Mouse (Mus musculus): Measurements from ENCODE around the gene Klhdc7b. TPM values are rescaled to one million over a fixed set of nuclear protein-coding genes. Genes with fewer than 3 reads are reported as not detected.

Gene Klhdc7b
- polyA plus RNA-seq, 1 experiment from 2014 or later, result 0.04 TPM

- peaks cover 16% of the 10 kb centered on the region for H3K36me3 ChIP-seq (replicated peaks)
- H3K27me3 ChIP-seq (ENCODE audit: poor library complexity, severe bottlenecking), result no peaks in the 10 kb centered on the region
- H3K9me3 ChIP-seq, result no peaks in the 10 kb centered on the region
These were observed 47.1 kb downstream of the Klhdc7b start for GRCm38 (mm10) chr15:89431806-89432205.

GRCm38 (mm10) chr15:89432946-89433345 lies 48.2 kb downstream of the Klhdc7b start:
- 88% methylated on average over 4 of the region's 4 CpGs for WGBS
- Histone ChIP-seq H3K4me1 (peaks cover 24% of the 10 kb centered on the region), H3K27me3 (ENCODE audit: poor library complexity, severe bottlenecking) (no peaks in the 10 kb centered on the region), H3K4me3 (no peak overlapping the region), H3K9me3 (no peaks in the 10 kb centered on the region), H3K27ac (no peak overlapping the region), H3K36me3 (replicated peaks) (peaks cover 4% of the 10 kb centered on the region)
- DNase-seq (ENCODE audit: extremely low spot score, low spot score), result no peak

More at GRCm38 (mm10) chr15:89431806-89432205, 47.1 kb downstream of the Klhdc7b start:
- 95% methylated on average over 6 of the region's 6 CpGs for whole genome bisulfite sequencing
- H3K27ac ChIP-seq, result no peak overlapping the region
- no peak for DNase-seq (ENCODE audit: extremely low spot score, low spot score)
- peaks cover 25% of the 10 kb centered on the region for H3K4me1 ChIP-seq
- no peak overlapping the region for H3K4me3 ChIP-seq

- no peaks in the 10 kb centered on the region for H3K27me3 ChIP-seq (ENCODE audit: poor library complexity, severe bottlenecking)
- H3K27ac ChIP-seq, result no peak overlapping the region
- H3K4me3 ChIP-seq, result no peak overlapping the region
- H3K9me3 ChIP-seq, result no peaks in the 10 kb centered on the region
- H3K36me3 ChIP-seq (replicated peaks), result no peaks in the 10 kb centered on the region
- WGBS, result 73% methylated on average over 3 of the region's 3 CpGs
- H3K4me1 ChIP-seq, result peaks cover 13% of the 10 kb centered on the region
- DNase-seq (ENCODE audit: extremely low spot score, low spot score), result no peak
These were observed 49.4 kb downstream of the Klhdc7b start for GRCm38 (mm10) chr15:89434136-89434535.

- H3K27ac ChIP-seq, result no peak overlapping the region
- DNase-seq (ENCODE audit: extremely low spot score, low spot score), result no peak
- no peaks in the 10 kb centered on the region for H3K27me3 ChIP-seq (ENCODE audit: poor library complexity, severe bottlenecking)
- no peaks in the 10 kb centered on the region for H3K9me3 ChIP-seq
- H3K4me3 ChIP-seq, result no peak overlapping the region
- no peaks in the 10 kb centered on the region for H3K36me3 ChIP-seq (replicated peaks)
- H3K4me1 ChIP-seq, result peaks cover 3% of the 10 kb centered on the region
- WGBS, result 84% methylated on average over 5 of the region's 5 CpGs
These were observed 51.2 kb downstream of the Klhdc7b start for GRCm38 (mm10) chr15:89435878-89436277.

Other genes starting within 250 kb of the Klhdc7b start
- 34.9 and 38.4 TPM in 2 replicates for gene Mapk12, start 244.2 kb upstream of the Klhdc7b start, polyA plus RNA-seq (2016; fragmentation: Nextera tagmentation; extraction: Ambion mirVana)
- gene Mapk11, start 235.3 kb upstream of the Klhdc7b start, polyA plus RNA-seq (2016; fragmentation: Nextera tagmentation; extraction: Ambion mirVana), result 35.7 and 36.3 TPM in 2 replicates
- 144 and 155 TPM in 2 replicates for gene Plxnb2, start 204.1 kb upstream of the Klhdc7b start, polyA plus RNA-seq (2016; fragmentation: Nextera tagmentation; extraction: Ambion mirVana)
- 26.4 and 27.7 TPM in 2 replicates for gene Dennd6b, start 188.4 kb upstream of the Klhdc7b start, polyA plus RNA-seq (2016; fragmentation: Nextera tagmentation; extraction: Ambion mirVana)
- 24.2 and 28.8 TPM in 2 replicates for gene Ppp6r2, start 173.4 kb upstream of the Klhdc7b start, polyA plus RNA-seq (2016; fragmentation: Nextera tagmentation; extraction: Ambion mirVana)
- gene Sbf1, start 69.6 kb upstream of the Klhdc7b start, polyA plus RNA-seq (2016; fragmentation: Nextera tagmentation; extraction: Ambion mirVana), result 80.7 and 84.9 TPM in 2 replicates
- 0.17 and 0.23 TPM in 2 replicates for gene Adm2, start 62.2 kb upstream of the Klhdc7b start, polyA plus RNA-seq (2016; fragmentation: Nextera tagmentation; extraction: Ambion mirVana)
- gene Miox, start 50.5 kb upstream of the Klhdc7b start, polyA plus RNA-seq (2016; fragmentation: Nextera tagmentation; extraction: Ambion mirVana), result not detected in 2 replicates
- 48.6 and 50.0 TPM in 2 replicates for gene Lmf2, start 29.3 kb upstream of the Klhdc7b start, polyA plus RNA-seq (2016; fragmentation: Nextera tagmentation; extraction: Ambion mirVana)
- 202 and 208 TPM in 2 replicates for gene Ncaph2, start 29.2 kb upstream of the Klhdc7b start, polyA plus RNA-seq (2016; fragmentation: Nextera tagmentation; extraction: Ambion mirVana)
- 6.6 and 7.2 TPM in 2 replicates for gene Sco2, start 11.1 kb upstream of the Klhdc7b start, polyA plus RNA-seq (2016; fragmentation: Nextera tagmentation; extraction: Ambion mirVana)
- gene Tymp, start 7.9 kb upstream of the Klhdc7b start, polyA plus RNA-seq (2016; fragmentation: Nextera tagmentation; extraction: Ambion mirVana), result 1.2 and 1.4 TPM in 2 replicates
- 0.38 and 0.46 TPM in 2 replicates for gene Odf3b, start 5.6 kb upstream of the Klhdc7b start, polyA plus RNA-seq (2016; fragmentation: Nextera tagmentation; extraction: Ambion mirVana)
- not detected in 2 replicates for gene Syce3, start 25.6 kb downstream of the Klhdc7b start, polyA plus RNA-seq (2016; fragmentation: Nextera tagmentation; extraction: Ambion mirVana)
- 0.67 and 0.80 TPM in 2 replicates for gene Cpt1b, start 40.9 kb downstream of the Klhdc7b start, polyA plus RNA-seq (2016; fragmentation: Nextera tagmentation; extraction: Ambion mirVana)
- 3.9 and 4.3 TPM in 2 replicates for gene C730034F03Rik, start 44.7 kb downstream of the Klhdc7b start, polyA plus RNA-seq (2016; fragmentation: Nextera tagmentation; extraction: Ambion mirVana)
- not detected in 2 replicates for gene Gm44502, start 44.8 kb downstream of the Klhdc7b start, polyA plus RNA-seq (2016; fragmentation: Nextera tagmentation; extraction: Ambion mirVana)
- 44.0 and 45.1 TPM in 2 replicates for gene Chkb, start 45.0 kb downstream of the Klhdc7b start, polyA plus RNA-seq (2016; fragmentation: Nextera tagmentation; extraction: Ambion mirVana)
- gene Mapk8ip2, start 69.0 kb downstream of the Klhdc7b start, polyA plus RNA-seq (2016; fragmentation: Nextera tagmentation; extraction: Ambion mirVana), result 21.2 and 22.4 TPM in 2 replicates
- gene Arsa, start 92.5 kb downstream of the Klhdc7b start, polyA plus RNA-seq (2016; fragmentation: Nextera tagmentation; extraction: Ambion mirVana), result 10.7 and 11.4 TPM in 2 replicates
- 2.2 and 3.0 TPM in 2 replicates for gene Shank3, start 114.7 kb downstream of the Klhdc7b start, polyA plus RNA-seq (2016; fragmentation: Nextera tagmentation; extraction: Ambion mirVana)
- gene Acr, start 183.4 kb downstream of the Klhdc7b start, polyA plus RNA-seq (2016; fragmentation: Nextera tagmentation; extraction: Ambion mirVana), result 0.27 TPM in 1 of 2 replicates, not detected in the other
- 73.0 and 78.6 TPM in 2 replicates for gene Rabl2, start 207.0 kb downstream of the Klhdc7b start, polyA plus RNA-seq (2016; fragmentation: Nextera tagmentation; extraction: Ambion mirVana)

Measured in forebrain, embryonic 10.5 days (tissue).